Mouse (Mus musculus) monocyte, adult 2 months (primary cell): ENCODE measurements around the gene Nanos3.

Experiments used
- DNase-seq, 2 experiments: peaks; one replicate each; pipeline ENCODE4 v3.0.0; 2022; ENCODE audit warnings: low spot score in 2 of 2, low read depth in 1 of 2

Nanos3 gene

DNA sequence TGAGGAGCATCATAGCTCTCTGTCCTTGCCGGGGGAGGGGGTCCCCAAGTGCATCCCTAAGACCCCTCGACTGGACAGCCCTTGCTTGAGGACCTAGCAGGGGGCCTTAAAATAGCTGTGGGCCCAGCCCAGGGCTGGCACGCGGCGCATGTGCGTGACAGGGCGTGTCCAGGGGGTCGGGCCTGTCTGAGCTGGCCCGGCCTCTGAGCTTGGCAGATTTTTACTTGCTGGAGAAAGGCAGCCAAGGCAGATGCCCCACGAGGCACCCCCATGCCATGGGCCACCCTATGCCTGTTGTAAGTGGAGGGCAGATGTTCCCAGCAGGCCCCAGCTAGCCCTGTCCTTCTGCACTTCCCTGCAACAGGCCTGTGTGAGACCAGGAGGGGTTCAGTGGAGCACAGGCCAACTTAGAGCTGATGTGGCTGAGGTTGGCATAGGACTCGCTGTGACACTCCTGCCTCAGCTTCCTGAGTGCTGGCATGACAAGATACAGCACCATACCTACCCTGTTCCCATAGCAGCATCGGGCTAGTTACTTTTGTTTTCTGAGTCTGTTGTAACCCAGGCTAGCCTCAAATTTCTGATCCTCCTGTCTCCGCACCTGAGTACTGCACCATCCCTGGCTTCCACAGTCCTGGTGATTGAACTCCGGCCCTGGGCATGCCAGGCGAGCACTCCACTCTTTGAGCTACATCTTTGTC lies 16.7 kb upstream of the Nanos3 start:
- peak in 1 of 2 experiments; percentile 78 for DNase-seq

GRCm38 (mm10) chr8:84200652-84201544 lies 15.9 kb upstream of the Nanos3 start:
- DNase-seq: peak in 1 of 2 experiments; percentile 85

DNA sequence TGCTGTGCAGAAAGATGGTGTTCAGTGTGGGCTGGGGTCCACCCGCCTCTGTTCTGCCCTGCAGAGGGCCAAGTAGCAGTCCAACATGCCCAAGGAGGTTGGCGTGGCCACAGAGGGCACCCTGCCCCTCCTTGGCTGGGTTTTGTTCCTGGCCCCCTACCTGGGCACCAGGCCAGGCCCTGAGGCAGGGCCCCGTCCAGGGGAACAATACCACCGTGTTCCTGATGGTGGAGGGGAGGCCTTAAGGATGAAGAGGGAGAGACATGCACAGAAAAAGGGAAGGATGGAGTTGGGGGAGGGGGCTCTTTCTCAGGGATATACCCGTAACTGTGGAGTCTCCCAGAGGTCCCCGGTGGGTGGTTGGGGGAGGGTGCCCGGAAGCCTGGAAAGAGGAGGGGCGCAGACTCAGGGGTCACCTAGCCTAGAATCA lies 15.1 kb upstream of the Nanos3 start:
- DNase-seq: peak in 1 of 2 experiments; percentile 47

DNA sequence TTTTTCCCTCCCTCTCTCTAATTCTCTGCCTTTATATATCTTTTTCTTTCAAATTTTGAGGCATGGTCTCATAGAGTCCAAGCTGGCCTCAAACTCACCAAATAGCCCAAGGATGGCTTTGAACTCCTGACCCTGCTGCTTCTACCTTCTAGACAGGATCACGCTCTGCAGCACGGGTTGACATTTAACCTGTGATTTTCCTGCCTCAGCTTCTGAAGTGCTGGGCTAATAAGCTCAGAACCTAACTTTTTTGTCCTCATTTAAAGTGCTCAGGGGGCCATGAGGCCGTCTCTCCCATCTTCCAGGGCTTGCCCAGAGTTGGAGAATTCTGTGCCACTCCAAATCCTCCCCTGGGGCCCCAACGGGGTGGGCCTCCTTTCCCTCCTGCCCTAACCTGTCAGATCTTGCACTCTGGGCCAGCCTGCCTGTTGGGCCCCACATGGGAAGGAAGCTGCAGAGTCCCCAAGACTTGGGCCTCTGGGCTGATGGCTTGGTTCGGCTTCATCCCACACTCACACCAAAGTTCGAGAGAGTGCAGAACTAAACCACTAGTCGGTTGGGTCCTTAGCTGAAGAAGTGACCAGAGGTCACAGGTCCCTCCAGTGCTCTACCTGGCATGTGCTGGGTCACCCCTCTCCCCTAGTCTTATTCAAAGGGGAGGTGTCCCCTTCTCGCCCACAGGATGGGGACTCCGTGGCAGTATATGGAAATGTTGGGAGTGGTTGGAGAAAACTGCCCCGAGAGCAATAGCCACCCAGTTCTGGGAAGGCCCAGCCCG lies 14.5 kb upstream of the Nanos3 start:
- no peak for DNase-seq

GRCm38 (mm10) chr8:84198871-84199270 lies 13.9 kb upstream of the Nanos3 start:
- no peak for DNase-seq

DNA sequence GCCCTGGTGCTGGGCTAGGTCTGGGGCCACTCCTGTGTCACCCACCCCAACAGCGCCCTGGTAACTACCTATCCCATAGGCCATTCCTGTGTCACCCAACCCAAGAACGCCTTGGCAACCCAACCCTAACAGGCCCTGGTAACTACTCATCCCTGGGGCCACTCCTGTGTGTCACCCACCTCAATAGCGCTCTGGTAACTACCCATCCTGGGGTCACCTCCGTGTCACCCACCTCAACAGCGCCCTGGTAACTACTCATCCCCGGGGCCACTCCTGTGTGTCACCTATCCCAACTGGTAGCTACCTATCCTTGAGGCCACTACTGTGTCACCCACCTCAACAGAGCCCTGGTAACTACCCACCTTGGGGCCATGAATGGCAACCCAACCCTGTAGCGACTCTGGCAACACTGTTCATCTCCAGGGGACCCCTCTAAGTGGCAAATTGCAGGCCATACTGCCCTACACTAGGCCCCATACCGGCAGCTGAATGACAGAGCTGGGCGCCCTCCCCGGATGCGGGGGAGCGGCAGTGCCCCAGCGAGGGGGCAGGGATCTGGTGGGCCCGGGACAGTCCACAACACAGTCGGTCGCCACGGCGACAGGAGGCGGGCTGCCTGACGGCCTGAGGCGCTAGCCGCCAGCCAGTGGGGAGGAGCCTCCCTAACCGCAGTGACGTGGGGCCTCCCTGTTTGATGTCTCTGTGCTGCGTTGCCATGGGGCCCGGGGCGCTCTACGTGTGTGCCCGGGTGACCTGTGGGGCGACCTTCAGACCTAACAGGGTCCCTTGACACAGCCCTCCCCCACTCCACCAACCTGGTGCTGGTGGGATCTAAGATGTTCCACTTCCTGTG lies 13.1 kb upstream of the Nanos3 start:
- DNase-seq: peak; percentile 99 to 100

DNA sequence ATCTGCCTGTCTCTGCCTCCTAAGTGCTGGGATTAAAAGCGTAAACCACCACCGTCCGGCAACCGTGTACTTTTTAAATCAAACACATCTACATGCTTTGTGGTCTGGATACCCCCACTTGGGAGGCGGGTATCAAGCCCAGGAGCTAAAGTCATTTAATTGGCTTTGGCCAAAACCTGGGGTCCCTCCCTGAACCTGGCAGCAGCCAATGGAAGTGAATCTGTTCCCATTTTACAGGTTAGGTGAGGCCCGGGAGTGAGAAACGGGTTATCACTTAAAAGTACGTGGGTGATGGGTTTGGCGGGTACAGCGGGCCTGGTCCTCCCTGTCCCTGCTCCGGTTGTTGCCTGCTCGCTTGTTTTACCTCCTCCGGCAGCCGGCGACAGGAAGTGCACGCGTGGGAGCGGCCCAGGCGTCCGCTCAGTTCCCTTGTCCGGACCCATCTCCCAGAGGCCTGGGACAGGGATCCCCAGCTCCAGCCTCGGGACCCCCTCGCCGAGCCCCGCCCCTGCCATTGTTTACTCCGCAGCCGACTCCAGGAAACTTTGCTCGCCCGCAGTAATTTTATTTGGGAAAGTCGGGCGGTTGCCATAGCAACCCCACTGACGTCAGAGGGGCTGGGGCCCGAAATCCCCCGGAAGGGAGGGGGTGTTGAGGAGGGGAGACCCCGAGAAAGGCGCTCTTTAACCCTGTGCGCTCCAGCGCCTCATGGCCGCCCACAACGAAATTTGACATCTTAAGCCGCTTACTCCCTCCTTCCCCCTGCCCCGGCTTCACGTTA lies 12.3 kb upstream of the Nanos3 start:
- peak; percentile 88 to 95 for DNase-seq

DNA sequence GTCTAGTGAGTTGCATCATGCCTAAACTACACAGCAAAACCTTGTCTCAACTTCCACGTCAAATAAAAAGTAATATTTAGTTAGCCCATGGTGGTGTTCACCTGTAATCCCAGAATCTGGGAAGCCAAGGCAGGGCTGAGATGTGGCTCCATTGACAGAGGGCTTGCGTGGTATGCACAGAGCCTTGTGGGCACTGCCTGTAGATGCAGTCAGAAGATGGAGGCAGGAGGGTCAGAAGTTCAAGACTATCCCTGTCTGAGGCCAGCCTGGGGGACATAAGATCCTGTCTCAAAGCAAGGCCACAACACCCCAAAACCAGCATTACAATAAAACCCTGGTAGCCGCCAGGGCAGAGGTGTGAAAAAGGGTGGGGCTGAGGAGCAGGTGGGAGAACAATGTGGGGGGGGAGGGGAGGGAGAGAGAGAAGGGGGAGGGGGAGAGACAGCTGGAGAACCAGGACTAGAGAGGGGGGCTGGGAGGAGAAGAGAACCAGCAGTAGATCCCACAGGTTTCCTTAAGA lies 9.3 kb upstream of the Nanos3 start:
- DNase-seq: no peak

GRCm38 (mm10) chr8:84193566-84193965 lies 8.5 kb upstream of the Nanos3 start:
- no peak for DNase-seq

GRCm38 (mm10) chr8:84193161-84193560 lies 8.1 kb upstream of the Nanos3 start:
- DNase-seq: no peak

DNA sequence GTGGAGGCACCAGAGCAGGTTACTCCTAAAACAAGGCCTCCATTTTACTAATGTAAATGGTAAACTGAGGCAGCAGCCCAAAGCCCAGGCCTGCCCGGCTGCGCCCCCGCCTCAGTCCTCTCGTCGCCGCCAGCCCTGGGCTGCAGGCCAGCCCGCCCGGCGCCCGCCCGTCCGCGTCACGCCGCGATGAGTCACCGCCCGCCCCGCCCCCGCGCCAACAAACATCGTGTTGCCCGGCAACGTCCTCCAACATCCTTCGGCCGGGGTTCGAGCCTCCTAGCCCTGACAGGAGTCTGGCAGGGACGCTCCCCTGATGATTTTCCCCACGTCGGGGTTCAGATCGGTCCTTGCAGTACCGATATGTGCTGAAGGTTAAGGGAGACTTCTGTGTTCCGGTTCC lies 7.5 kb upstream of the Nanos3 start:
- DNase-seq: peak in 1 of 2 experiments; percentile 90

- DNase-seq: peak; percentile 81 to 83
Observed at GRCm38 (mm10) chr8:84192023-84192422, 7.0 kb upstream of the Nanos3 start.

DNA sequence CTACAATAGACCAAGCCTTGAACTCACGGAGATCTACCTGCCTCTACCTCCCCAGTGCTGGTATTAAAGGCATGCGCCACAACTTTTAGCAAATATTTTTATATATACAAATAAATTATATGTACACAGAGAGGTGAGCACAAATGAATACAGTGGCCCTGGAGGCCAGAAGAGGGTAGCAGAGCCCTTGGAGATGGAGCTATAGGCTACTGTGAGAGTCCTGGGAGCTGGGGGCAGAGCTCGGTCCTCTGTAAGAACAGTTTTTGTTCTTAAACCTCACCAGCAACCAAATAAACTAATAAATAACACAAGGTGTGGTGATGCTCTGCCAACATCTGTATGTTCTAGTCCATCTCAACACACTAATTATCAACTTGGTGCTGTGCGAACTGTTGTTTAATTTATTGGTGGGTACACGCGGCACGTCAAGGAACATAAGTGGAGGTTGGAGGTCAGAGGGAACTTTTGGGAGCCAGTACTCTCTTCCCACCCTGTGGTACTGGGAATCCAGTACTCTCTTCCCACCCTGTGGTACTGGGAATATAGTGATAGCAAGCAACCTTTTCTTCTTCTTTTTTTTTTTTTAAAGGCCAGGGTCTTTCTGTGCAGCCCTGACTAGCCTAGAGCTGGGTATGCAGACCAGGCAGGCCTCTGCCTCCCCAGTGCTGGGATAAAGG lies 5.3 kb upstream of the Nanos3 start:
- DNase-seq: no peak

- DNase-seq: no peak
Observed at GRCm38 (mm10) chr8:84189603-84190002, 4.6 kb upstream of the Nanos3 start.

DNA sequence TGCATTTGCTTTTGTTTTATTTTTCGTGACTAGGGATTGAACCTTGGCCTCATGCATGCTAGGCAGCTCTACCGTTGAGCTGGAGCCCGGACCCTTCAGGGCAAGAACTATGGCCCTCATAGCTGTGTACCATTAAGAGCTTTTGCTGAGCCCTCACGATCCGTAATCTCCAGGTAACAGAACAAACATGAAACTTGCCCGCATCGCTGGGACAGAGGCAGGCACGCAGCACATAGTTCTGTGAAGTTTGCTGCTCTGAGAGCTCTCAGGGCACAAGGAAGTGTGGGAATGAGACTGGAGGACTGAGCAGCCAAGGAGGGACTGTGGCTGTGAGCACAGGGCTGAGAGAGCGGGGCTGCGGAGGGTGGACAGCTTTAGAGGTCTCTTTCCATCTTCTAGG lies 3.7 kb upstream of the Nanos3 start:
- no peak for DNase-seq

- DNase-seq: no peak
Observed at GRCm38 (mm10) chr8:84187065-84187755, 2.2 kb upstream of the Nanos3 start.

- DNase-seq: peak in 1 of 2 experiments; percentile 57
Observed at GRCm38 (mm10) chr8:84186547-84186946, 1.5 kb upstream of the Nanos3 start.
